Mouse (Mus musculus) liver, embryonic 15.5 days (tissue): ENCODE results near the gene Ccdc136. TPM values are rescaled to one million over a fixed set of nuclear protein-coding genes. Genes with fewer than 3 reads are reported as not detected.
"Not testable (repeated sequence)": the region's sequence is repeated elsewhere in the genome, so short reads cannot be mapped to it uniquely, and the experiment has no call there.

Source experiments
- ATAC-seq: fragments of 200-750 bp; cut with Nextera tagmentation; 2 replicates; pipeline ENCODE4 v1.8.0; 2017; ENCODE audit warnings: moderate number of reproducible peaks, mild to moderate bottlenecking, moderate library complexity; ENCODE audit not compliant: insufficient read depth
- H3K27ac ChIP-seq: fragments of 300-500 bp; sonication (generic); replicated peaks from 2 replicates; pipeline ENCODE4 v1.5.1; 2015; ENCODE audit warnings: mild to moderate bottlenecking, inconsistent platforms
- H3K27me3 ChIP-seq: fragments of 300-500 bp; sonication (generic); 2 replicates; pipeline ENCODE4 v1.6.1; 2015; ENCODE audit warnings: mild to moderate bottlenecking, inconsistent platforms
- H3K36me3 ChIP-seq: fragments of 300-500 bp; sonication (generic); replicated peaks from 2 replicates; pipeline ENCODE4 v1.6.1; 2015; ENCODE audit warnings: moderate library complexity, mild to moderate bottlenecking, inconsistent platforms
- H3K4me1 ChIP-seq: fragments of 300-500 bp; sonication (generic); replicated peaks from 2 replicates; pipeline ENCODE4 v1.6.1; 2015; ENCODE audit warnings: inconsistent platforms
- H3K4me2 ChIP-seq: fragments of 300-500 bp; sonication (generic); 2 replicates; pipeline ENCODE4 v1.6.1; 2015; ENCODE audit warnings: moderate library complexity, mild to moderate bottlenecking, inconsistent platforms
- H3K4me3 ChIP-seq: fragments of 300-500 bp; sonication (generic); replicated peaks from 2 replicates; pipeline ENCODE4 v1.5.1; 2015; ENCODE audit warnings: mild to moderate bottlenecking, inconsistent platforms
- H3K9ac ChIP-seq: fragments of 300-500 bp; sonication (generic); 2 replicates; pipeline ENCODE4 v1.6.1; 2015; ENCODE audit warnings: moderate library complexity, mild to moderate bottlenecking, inconsistent platforms
- H3K9me3 ChIP-seq: fragments of 300-500 bp; sonication (generic); replicated peaks from 2 replicates; pipeline ENCODE4 v1.6.1; 2016; ENCODE audit warnings: inconsistent platforms
- WGBS: fragments of 180-500 bp; shearing (Covaris S2); methylation state at CpG from one replicate; pipeline ENCODE4 v1.1.7; 2015; ENCODE audit warnings: mixed read lengths; ENCODE audit not compliant: insufficient replicate concordance; 5-methylcytosine and 5-hydroxymethylcytosine counted together
- polyA plus RNA-seq: library from polyadenylated mRNA; unstranded; fragments of >200 nt; fragmentation: Nextera tagmentation; extraction: Ambion mirVana; gene quantifications from 2 replicates; pipeline ENCODE4 v1.2.1, GENCODE M21; 2015

The Ccdc136 gene
- polyA plus RNA-seq, result 0.13 and 0.45 TPM in 2 replicates

- H3K4me2 ChIP-seq, result peak within 1 kb of the TSS; percentile 69
- H3K4me3 ChIP-seq, result peak within 1 kb of the TSS; percentile 49
- H3K36me3 ChIP-seq, result no peaks in the 10 kb centered on the region
- ATAC-seq, result peak; percentile 66
- WGBS, result under 1% methylated on average over 49 of the region's 49 CpGs
- H3K9me3 ChIP-seq, result no peaks in the 10 kb centered on the region
- H3K4me1 ChIP-seq, result peaks cover 7% of the 10 kb centered on the region; the same call in 1 of the 2 replicates
- no peak within 1 kb of the TSS for H3K9ac ChIP-seq
- H3K27me3 ChIP-seq, result peaks cover 93% of the 10 kb centered on the region
- H3K27ac ChIP-seq, result no peak within 1 kb of the TSS
These were observed at the start of gene Ccdc136 for GRCm38 (mm10) chr6:29395910-29396713. Gene Ccdc136, plus strand, starts transcription at chr6:29396309.

- 87% methylated on average over 2 of the region's 2 CpGs for WGBS
These were observed 49.6 kb upstream of the Ccdc136 start for GRCm38 (mm10) chr6:29346512-29346911.

GRCm38 (mm10) chr6:29347189-29347588, 48.9 kb upstream of the Ccdc136 start:
- Histone ChIP-seq H3K27me3 (no peaks in the 10 kb centered on the region), H3K4me1 (peaks cover 33% of the 10 kb centered on the region), H3K36me3 (no peaks in the 10 kb centered on the region), H3K9me3 (no peaks in the 10 kb centered on the region), H3K4me3 (peak overlapping the region; percentile 91), H3K9ac (peak overlapping the region; percentile 76), H3K27ac (peak overlapping the region; percentile 82), H3K4me2 (peak overlapping the region; percentile 82)
- WGBS, result 37% methylated on average over 7 of the region's 7 CpGs
- ATAC-seq, result no peak

More at GRCm38 (mm10) chr6:29346512-29346911, 49.6 kb upstream of the Ccdc136 start:
- H3K27ac ChIP-seq, H3K4me2 ChIP-seq, H3K4me3 ChIP-seq, ATAC-seq, H3K27me3 ChIP-seq, H3K9me3 ChIP-seq, H3K9ac ChIP-seq, H3K36me3 ChIP-seq: not testable (repeated sequence)
- peaks cover 28% of the 10 kb centered on the region for H3K4me1 ChIP-seq

- peak within 1 kb of the TSS; percentile 91 for H3K4me3 ChIP-seq
- peak within 1 kb of the TSS; percentile 76 for H3K9ac ChIP-seq
- under 1% methylated on average over 55 of the region's 55 CpGs for WGBS
- peak within 1 kb of the TSS; percentile 82 for H3K4me2 ChIP-seq
- ATAC-seq, result peak; percentile 95
- H3K27me3 ChIP-seq, result no peaks in the 10 kb centered on the region
- H3K27ac ChIP-seq, result peak within 1 kb of the TSS; percentile 82
- H3K9me3 ChIP-seq, result no peaks in the 10 kb centered on the region
- H3K4me1 ChIP-seq, result peaks cover 39% of the 10 kb centered on the region
- H3K36me3 ChIP-seq, result no peaks in the 10 kb centered on the region
These were observed 48.3 kb upstream of the Ccdc136 start, which contains the start of gene Calu for GRCm38 (mm10) chr6:29347665-29348370. Gene Calu, plus strand, starts transcription at chr6:29348069.

GRCm38 (mm10) chr6:29348371-29348724, 47.8 kb upstream of the Ccdc136 start:
- H3K27me3 ChIP-seq, result no peaks in the 10 kb centered on the region
- H3K9ac ChIP-seq, result peak overlapping the region; percentile 76
- peaks cover 44% of the 10 kb centered on the region for H3K4me1 ChIP-seq
- H3K36me3 ChIP-seq, result no peaks in the 10 kb centered on the region
- ATAC-seq, result peak; percentile 3; the same call in 1 of the 2 replicates
- H3K4me3 ChIP-seq, result peak overlapping the region; percentile 91
- under 1% methylated on average over 15 of the region's 15 CpGs for WGBS
- peak overlapping the region; percentile 82 for H3K4me2 ChIP-seq
- H3K9me3 ChIP-seq, result no peaks in the 10 kb centered on the region
- peak overlapping the region; percentile 65 for H3K27ac ChIP-seq

- no peak overlapping the region for H3K27ac ChIP-seq
- no peak overlapping the region for H3K4me2 ChIP-seq
- H3K4me3 ChIP-seq, result no peak overlapping the region
- no peak for ATAC-seq
- peaks cover 4% of the 10 kb centered on the region for H3K36me3 ChIP-seq
- no peaks in the 10 kb centered on the region for H3K27me3 ChIP-seq
- H3K9ac ChIP-seq, result no peak overlapping the region
- H3K9me3 ChIP-seq, result no peaks in the 10 kb centered on the region
- H3K4me1 ChIP-seq, result peaks cover 45% of the 10 kb centered on the region
These were observed 44.5 kb upstream of the Ccdc136 start for GRCm38 (mm10) chr6:29351613-29352012.

GRCm38 (mm10) chr6:29352816-29353215, 43.3 kb upstream of the Ccdc136 start:
- Histone ChIP-seq H3K27me3 (no peaks in the 10 kb centered on the region), H3K9me3 (no peaks in the 10 kb centered on the region), H3K9ac (no peak overlapping the region), H3K4me2 (peak overlapping the region; percentile 31; the same call in 1 of the 2 replicates), H3K27ac (no peak overlapping the region), H3K4me1 (peaks cover 42% of the 10 kb centered on the region), H3K4me3 (no peak overlapping the region), H3K36me3 (peaks cover 14% of the 10 kb centered on the region)
- 16% methylated on average over 5 of the region's 5 CpGs for WGBS
- ATAC-seq, result peak; percentile 12; the same call in 1 of the 2 replicates

- H3K4me2 ChIP-seq, result no peak overlapping the region
- H3K27me3 ChIP-seq, result no peaks in the 10 kb centered on the region
- ATAC-seq, result no peak
- peaks cover 41% of the 10 kb centered on the region for H3K36me3 ChIP-seq
- H3K27ac ChIP-seq, result no peak overlapping the region
- H3K9me3 ChIP-seq, result no peaks in the 10 kb centered on the region
- H3K4me3 ChIP-seq, result no peak overlapping the region
- WGBS, result 78% methylated on average over 3 of the region's 3 CpGs
- H3K4me1 ChIP-seq, result peaks cover 4% of the 10 kb centered on the region; the same call in 1 of the 2 replicates
- no peak overlapping the region for H3K9ac ChIP-seq
These were observed 36.7 kb upstream of the Ccdc136 start for GRCm38 (mm10) chr6:29359386-29359785.

GRCm38 (mm10) chr6:29360211-29360610, 35.9 kb upstream of the Ccdc136 start:
- Histone ChIP-seq H3K4me2 (no peak overlapping the region), H3K4me1 (peaks cover 4% of the 10 kb centered on the region; the same call in 1 of the 2 replicates), H3K4me3 (no peak overlapping the region), H3K9me3 (no peaks in the 10 kb centered on the region), H3K27me3 (no peaks in the 10 kb centered on the region), H3K36me3 (peaks cover 41% of the 10 kb centered on the region), H3K9ac (no peak overlapping the region), H3K27ac (no peak overlapping the region)
- ATAC-seq, result no peak
- 66% methylated on average over 6 of the region's 6 CpGs for WGBS

- H3K4me1 ChIP-seq, result peaks cover under 1% of the 10 kb centered on the region; the same call in 1 of the 2 replicates
- no peak overlapping the region for H3K27ac ChIP-seq
- 74% methylated on average over 7 of the region's 7 CpGs for WGBS
- H3K27me3 ChIP-seq, result no peaks in the 10 kb centered on the region
- no peak overlapping the region for H3K4me3 ChIP-seq
- H3K9ac ChIP-seq, result no peak overlapping the region
- ATAC-seq, result no peak
- no peak overlapping the region for H3K4me2 ChIP-seq
- no peaks in the 10 kb centered on the region for H3K9me3 ChIP-seq
- H3K36me3 ChIP-seq, result peaks cover 46% of the 10 kb centered on the region
These were observed 33.6 kb upstream of the Ccdc136 start for GRCm38 (mm10) chr6:29362246-29363128.
